Mouse (Mus musculus): ENCODE data around the gene Mmgt2. TPM values are rescaled to one million over a fixed set of nuclear protein-coding genes. Genes with fewer than 3 reads are reported as not detected.

Gene Mmgt2
- polyA plus RNA-seq, 1 experiment from 2014 or later, result 61.9 TPM

DNA sequence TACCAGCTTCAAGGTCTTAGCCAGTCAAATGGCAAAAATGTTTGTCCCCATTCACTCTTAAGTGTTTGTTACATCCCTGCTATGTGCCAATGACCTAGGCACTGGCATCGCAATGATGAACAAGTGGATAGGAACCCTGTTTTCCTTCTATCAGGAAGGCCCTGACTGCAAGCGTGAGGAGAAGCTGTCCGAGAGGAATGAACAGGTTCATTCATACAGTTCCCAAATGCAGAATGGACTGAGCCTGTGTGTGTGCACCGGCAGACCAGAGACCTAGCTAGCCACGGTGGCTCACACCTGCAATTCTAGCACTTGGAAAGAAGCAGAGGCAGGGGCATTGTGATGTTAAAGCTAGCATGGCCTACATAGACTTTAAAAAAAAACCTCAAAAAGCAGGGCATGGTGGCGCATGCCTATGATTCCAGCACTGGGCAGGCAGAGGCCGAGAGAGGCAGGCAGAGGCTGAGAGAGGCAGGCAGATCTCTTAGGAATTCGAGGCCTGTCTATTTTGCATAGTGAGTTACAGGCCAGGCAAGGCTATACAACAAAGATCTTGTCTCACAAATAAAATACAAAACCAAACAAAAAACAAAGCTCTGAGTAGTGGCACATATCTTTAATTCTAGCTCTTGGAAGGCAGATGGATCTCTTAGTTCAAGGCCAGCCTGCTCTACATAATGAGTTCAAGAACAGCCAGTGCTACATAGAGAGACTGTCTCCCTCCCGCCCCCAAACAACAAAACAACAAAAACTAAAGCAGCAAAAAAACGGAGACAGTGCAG lies 41.1 kb upstream of the Mmgt2 start:
- Histone ChIP-seq H3K27ac (peak overlapping the region; percentile 30; the same call in 1 of the 2 replicates), H3K27me3 (no peaks in the 10 kb centered on the region), H3K36me3 (peaks cover 59% of the 10 kb centered on the region), H3K4me3 (no peak overlapping the region), H3K9me3 (no peaks in the 10 kb centered on the region), H3K4me1 (peaks cover 32% of the 10 kb centered on the region), H3K9ac (no peak overlapping the region), H3K4me2 (no peak overlapping the region)
- 63% methylated on average over 10 of the region's 10 CpGs for WGBS
- no peak for ATAC-seq (ENCODE audit: insufficient number of reproducible peaks, low FRiP score, low TSS enrichment, low read depth)

DNA sequence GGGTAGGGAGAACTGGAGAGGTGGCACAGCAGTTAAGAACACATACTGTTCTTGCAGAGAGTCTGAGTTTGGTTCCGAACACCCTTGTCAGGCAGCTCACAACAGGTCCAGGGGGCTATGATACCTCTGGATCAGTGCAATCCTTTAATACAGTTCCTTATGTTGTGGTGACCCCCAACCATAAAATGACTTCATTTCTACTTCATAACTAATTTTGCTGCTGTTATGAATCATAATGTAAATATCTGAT lies 40.6 kb upstream of the Mmgt2 start:
- ATAC-seq (ENCODE audit: insufficient number of reproducible peaks, low FRiP score, low TSS enrichment, low read depth), result no peak
- H3K9me3 ChIP-seq, result no peaks in the 10 kb centered on the region
- H3K4me2 ChIP-seq, result no peak overlapping the region
- no peak overlapping the region for H3K27ac ChIP-seq
- 87% methylated on average over 1 of the region's 1 CpGs for WGBS
- H3K9ac ChIP-seq, result no peak overlapping the region
- H3K36me3 ChIP-seq, result peaks cover 59% of the 10 kb centered on the region
- peaks cover 32% of the 10 kb centered on the region for H3K4me1 ChIP-seq
- H3K4me3 ChIP-seq, result no peak overlapping the region
- H3K27me3 ChIP-seq, result no peaks in the 10 kb centered on the region

DNA sequence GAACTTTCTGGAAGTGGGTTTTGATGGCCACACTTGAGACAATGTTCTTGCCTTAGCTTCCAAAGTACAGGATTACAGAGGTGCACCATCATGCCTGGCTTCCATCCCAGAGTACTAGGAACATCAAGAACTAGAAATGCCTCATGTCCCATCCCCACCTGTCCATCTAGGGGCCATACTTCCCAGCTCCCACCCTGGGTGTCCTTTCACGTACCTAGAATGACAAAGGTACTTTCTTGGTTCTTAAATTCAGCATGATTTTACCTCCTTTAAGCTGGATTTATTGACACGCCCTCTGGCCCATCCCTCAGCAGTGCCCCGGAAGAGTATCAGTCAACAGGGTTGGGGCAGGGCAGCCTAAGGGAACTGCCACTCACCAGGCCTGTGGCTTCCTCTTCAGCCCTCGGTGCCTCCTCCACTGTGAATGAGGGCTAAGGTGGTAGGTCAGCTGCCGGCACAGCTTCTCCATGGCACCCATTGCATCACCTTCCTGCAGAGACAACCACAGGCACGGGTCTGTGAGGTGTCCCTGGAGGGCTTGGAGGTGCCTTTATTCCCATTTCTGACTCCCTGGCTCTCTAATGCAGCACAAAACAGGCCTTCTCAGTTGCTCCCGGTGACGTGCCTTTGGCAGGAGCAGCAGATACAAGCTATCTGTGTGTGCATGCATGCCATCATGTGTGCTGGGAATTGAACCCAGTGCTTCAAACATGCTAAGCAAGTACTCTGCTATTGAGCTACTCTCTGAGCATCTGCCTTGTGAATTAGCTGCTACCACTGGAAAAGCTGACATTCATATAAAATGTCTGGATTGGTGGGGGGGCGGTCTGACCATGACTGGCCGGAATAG lies 39.4 kb upstream of the Mmgt2 start:
- Histone ChIP-seq H3K4me2 (no peak overlapping the region), H3K9ac (no peak overlapping the region), H3K9me3 (no peaks in the 10 kb centered on the region), H3K4me1 (peaks cover 38% of the 10 kb centered on the region), H3K36me3 (peaks cover 57% of the 10 kb centered on the region), H3K4me3 (no peak overlapping the region), H3K27me3 (no peaks in the 10 kb centered on the region), H3K27ac (no peak overlapping the region)
- WGBS, result 69% methylated on average over 10 of the region's 10 CpGs
- no peak for ATAC-seq (ENCODE audit: insufficient number of reproducible peaks, low FRiP score, low TSS enrichment, low read depth)

DNA sequence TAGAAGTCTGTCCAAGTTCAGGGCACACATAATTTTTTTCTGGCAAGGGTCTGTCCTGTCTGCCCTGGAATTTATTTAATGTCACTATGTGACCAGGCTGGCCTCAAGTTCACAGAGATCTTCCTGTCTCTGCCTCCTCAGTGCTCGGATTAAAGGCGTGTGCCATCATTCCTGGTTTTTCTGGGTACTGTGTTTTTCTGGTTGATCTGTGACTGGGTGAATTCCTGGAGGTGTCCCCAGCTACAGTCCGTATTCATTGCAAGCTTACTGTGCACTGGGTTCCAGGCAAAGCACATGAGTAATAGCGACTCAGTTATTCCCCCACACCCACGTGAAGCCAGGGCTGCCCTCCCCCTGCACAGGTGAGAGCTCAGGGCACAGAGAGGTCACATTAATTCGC lies 38.2 kb upstream of the Mmgt2 start:
- no peak for ATAC-seq (ENCODE audit: insufficient number of reproducible peaks, low FRiP score, low TSS enrichment, low read depth)
- Histone ChIP-seq H3K9me3 (no peaks in the 10 kb centered on the region), H3K4me3 (no peak overlapping the region), H3K36me3 (peaks cover 44% of the 10 kb centered on the region), H3K9ac (no peak overlapping the region), H3K27ac (no peak overlapping the region), H3K27me3 (no peaks in the 10 kb centered on the region), H3K4me1 (peaks cover 30% of the 10 kb centered on the region), H3K4me2 (no peak overlapping the region)
- WGBS, result 79% methylated on average over 6 of the region's 6 CpGs

DNA sequence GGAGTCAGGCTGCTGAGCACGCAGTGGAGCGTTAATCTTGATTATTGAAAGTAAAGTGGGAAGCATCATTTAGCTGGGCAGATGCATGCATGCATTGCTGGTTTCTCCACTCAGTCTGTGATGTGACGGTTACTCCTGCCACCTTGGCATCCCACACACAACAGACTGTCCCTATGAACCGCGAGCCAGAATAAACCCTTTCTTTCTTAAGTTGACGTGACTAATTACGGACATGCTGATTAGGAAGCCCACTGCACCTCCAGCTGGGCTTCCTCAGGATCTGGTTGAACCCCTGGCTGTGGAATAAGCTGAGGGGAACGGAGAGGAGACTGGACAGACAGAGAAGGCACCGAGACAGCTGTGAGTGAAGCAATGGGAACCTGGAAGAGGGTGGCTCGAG lies 35.9 kb upstream of the Mmgt2 start:
- no peaks in the 10 kb centered on the region for H3K9me3 ChIP-seq
- H3K27ac ChIP-seq, result no peak overlapping the region
- no peak overlapping the region for H3K4me2 ChIP-seq
- no peak overlapping the region for H3K9ac ChIP-seq
- no peaks in the 10 kb centered on the region for H3K27me3 ChIP-seq
- H3K4me3 ChIP-seq, result no peak overlapping the region
- WGBS, result 87% methylated on average over 10 of the region's 10 CpGs
- peaks cover 13% of the 10 kb centered on the region for H3K4me1 ChIP-seq
- ATAC-seq (ENCODE audit: insufficient number of reproducible peaks, low FRiP score, low TSS enrichment, low read depth), result no peak
- H3K36me3 ChIP-seq, result peaks cover 35% of the 10 kb centered on the region

DNA sequence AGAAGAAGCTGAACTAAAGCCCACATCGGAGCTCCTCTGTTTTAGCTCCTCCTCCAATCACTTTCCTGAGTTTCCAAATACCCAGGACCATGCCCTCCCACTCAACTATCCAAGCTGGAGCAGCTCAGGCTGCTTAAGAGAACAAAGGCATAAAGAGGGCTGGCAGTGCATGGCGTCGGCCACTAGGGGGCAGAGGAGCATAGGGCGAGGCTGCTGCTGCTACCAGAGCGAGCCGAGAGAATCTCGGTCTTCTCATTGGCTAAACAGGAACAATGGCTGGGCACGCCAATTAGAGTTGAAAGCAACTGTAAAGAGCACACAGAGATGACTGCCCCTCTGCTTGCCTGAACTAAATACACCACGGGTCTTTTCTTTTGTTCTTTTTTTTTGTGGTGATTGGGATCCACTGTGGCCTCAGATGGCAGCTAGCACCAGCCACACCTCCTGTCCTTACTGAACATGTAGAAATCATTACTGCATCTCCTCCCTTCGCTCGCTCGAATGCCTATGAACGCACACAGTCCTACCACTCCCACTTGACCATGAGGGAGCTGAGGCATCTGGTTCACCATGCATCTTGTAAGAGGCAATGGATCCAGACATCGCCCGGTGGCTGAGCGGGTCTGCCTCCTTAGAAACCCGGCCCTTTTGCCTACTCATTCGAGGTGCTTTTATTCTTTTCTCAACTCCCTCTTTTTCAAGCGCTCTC lies 34.7 kb upstream of the Mmgt2 start:
- Histone ChIP-seq H3K27ac (peak overlapping the region; percentile 69), H3K9me3 (no peaks in the 10 kb centered on the region), H3K27me3 (no peaks in the 10 kb centered on the region), H3K4me3 (peak overlapping the region; percentile 19; the same call in 1 of the 2 replicates), H3K36me3 (peaks cover 30% of the 10 kb centered on the region), H3K4me1 (peaks cover 13% of the 10 kb centered on the region), H3K9ac (no peak overlapping the region), H3K4me2 (peak overlapping the region; percentile 34)
- peak; percentile 85 for ATAC-seq (ENCODE audit: insufficient number of reproducible peaks, low FRiP score, low TSS enrichment, low read depth)
- WGBS, result 15% methylated on average over 19 of the region's 19 CpGs

DNA sequence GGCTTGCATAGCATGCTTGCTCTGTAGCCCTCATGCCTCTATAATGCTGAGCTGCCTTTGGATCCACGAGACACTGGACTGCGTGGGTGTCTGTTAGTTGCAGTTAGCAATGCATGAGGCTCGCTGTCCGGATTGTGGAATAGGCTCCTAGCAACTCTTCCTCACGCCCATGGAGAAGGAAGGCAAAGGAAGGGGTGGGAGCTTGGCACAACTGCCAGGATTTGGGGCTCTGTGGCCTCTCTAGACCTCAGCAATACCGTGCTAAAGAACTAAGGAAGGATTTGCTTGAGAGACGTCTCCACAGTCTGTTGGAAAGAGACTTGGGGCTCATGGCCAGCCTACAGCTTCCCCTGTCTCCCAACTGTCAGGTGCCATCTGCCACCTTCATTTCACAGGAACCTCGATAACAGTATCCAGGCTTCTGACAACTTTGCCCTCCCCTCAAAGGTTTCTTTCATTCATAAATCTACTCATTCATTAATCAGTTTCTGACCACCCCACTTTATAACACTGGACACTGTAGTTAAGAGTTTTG lies 33.5 kb upstream of the Mmgt2 start:
- 81% methylated on average over 8 of the region's 8 CpGs for WGBS
- ATAC-seq (ENCODE audit: insufficient number of reproducible peaks, low FRiP score, low TSS enrichment, low read depth), result no peak
- Histone ChIP-seq H3K36me3 (peaks cover 30% of the 10 kb centered on the region), H3K4me3 (no peak overlapping the region), H3K4me1 (peaks cover 13% of the 10 kb centered on the region), H3K27me3 (no peaks in the 10 kb centered on the region), H3K9ac (no peak overlapping the region), H3K27ac (no peak overlapping the region), H3K9me3 (no peaks in the 10 kb centered on the region), H3K4me2 (no peak overlapping the region)

DNA sequence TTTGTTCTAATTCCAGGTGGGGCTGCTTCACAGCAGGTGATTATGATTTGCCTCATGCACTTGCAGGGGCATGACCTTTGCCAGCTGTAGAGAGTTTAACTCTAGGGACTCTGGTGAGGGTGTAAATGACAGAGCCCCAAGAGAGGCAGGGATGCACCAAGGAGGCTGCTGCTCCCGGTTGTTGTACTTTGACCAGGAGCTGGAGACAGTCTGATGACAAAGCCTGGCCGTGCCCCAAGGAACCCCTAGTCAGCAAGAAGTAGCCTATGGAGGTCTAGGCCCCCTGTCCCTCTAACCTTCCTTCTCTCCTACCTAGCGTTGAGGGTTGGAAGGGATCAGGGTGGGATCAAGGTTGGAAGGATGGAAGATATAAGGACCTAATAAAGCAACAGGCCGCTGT lies 33.0 kb upstream of the Mmgt2 start:
- Histone ChIP-seq H3K36me3 (peaks cover 31% of the 10 kb centered on the region), H3K9ac (no peak overlapping the region), H3K4me2 (no peak overlapping the region), H3K4me3 (no peak overlapping the region), H3K27ac (no peak overlapping the region), H3K4me1 (peaks cover 13% of the 10 kb centered on the region), H3K27me3 (no peaks in the 10 kb centered on the region), H3K9me3 (no peaks in the 10 kb centered on the region)
- ATAC-seq (ENCODE audit: insufficient number of reproducible peaks, low FRiP score, low TSS enrichment, low read depth), result no peak
- WGBS, result 87% methylated on average over 4 of the region's 4 CpGs

DNA sequence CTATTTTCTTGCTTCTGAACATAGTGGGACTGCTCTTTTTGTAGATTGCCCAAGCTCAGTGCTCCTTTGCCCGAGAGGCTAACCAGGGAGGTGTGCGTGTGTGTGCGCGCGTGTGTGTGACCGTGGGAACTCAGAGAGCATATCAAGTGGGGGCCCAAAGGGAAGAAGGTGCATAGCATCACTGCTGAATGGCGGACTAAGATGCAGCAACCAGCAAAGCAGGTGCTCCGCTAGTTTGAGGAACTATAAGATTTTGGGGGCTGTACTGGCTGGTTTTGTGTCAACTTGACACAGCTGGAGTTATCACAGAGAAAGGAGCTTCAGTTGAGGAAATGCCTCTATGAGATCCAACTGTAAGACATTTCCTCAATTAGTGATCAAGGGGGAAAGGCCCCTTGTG lies 27.4 kb upstream of the Mmgt2 start:
- Histone ChIP-seq H3K27me3 (no peaks in the 10 kb centered on the region), H3K36me3 (peaks cover 28% of the 10 kb centered on the region), H3K27ac (no peak overlapping the region), H3K9me3 (no peaks in the 10 kb centered on the region), H3K9ac (no peak overlapping the region), H3K4me3 (no peak overlapping the region), H3K4me2 (no peak overlapping the region), H3K4me1 (peaks cover 20% of the 10 kb centered on the region)
- 90% methylated on average over 8 of the region's 8 CpGs for WGBS
- no peak for ATAC-seq (ENCODE audit: insufficient number of reproducible peaks, low FRiP score, low TSS enrichment, low read depth)

DNA sequence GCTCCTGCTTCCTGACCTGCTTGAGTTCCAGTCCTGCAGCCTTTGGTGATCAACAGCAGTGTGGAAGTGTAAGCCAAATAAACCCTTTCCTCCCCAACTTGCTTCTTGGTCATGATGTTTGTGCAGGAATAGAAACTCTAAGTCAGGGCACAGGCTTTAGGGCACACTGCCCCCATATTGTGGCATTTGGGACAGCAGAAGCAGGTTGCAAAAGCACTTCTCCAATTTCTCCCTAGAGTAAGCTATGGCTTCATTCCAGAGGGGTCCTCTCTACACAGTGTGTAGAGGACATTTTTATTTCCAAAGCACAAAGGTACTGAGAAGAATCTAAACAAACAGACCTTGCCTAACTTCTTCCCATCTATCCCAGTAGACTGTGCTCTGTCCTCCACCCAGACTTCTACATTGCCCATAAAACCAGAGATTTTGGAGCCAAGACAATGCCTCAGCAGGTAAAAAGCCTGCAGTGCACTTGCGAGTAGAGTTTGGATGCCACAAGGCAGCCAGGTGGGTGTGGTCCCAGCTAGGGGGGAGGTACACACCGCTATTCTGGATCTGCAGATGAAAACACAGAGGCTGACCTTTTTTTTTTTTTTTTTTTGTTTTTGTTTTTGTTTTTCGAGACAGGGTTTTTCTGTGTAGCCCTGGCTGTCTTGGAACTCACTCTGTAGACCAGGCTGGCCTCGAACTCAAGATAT lies 26.7 kb upstream of the Mmgt2 start:
- Histone ChIP-seq H3K27me3 (no peaks in the 10 kb centered on the region), H3K9ac (no peak overlapping the region), H3K4me2 (no peak overlapping the region), H3K27ac (no peak overlapping the region), H3K4me1 (peaks cover 20% of the 10 kb centered on the region), H3K9me3 (no peaks in the 10 kb centered on the region), H3K36me3 (peaks cover 27% of the 10 kb centered on the region), H3K4me3 (no peak overlapping the region)
- no peak for ATAC-seq (ENCODE audit: insufficient number of reproducible peaks, low FRiP score, low TSS enrichment, low read depth)
- WGBS, result 75% methylated on average over 4 of the region's 4 CpGs

DNA sequence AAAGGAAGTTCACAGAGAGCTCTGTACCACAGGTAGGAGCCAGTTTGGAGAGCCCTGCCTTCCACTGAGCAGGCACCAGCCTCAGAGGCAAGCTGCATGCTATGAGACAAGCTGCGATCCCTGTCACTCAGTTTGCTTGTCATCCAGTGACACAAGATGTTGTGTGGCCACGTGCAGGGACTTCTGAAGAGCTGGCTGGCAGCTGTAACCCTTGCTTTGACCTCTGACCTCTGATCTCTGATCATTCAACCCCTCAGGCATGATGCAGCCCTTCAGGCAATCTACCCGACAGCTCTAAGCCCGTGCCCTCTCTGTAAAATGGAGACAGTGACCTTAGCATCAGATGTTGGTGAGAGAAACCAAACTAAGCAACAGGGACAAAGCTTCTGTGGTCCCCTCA lies 25.6 kb upstream of the Mmgt2 start:
- Histone ChIP-seq H3K9ac (no peak overlapping the region), H3K4me2 (no peak overlapping the region), H3K27me3 (no peaks in the 10 kb centered on the region), H3K4me3 (no peak overlapping the region), H3K36me3 (peaks cover 16% of the 10 kb centered on the region), H3K9me3 (no peaks in the 10 kb centered on the region), H3K27ac (no peak overlapping the region), H3K4me1 (peaks cover 22% of the 10 kb centered on the region)
- 54% methylated on average over 4 of the region's 4 CpGs for WGBS
- no peak for ATAC-seq (ENCODE audit: insufficient number of reproducible peaks, low FRiP score, low TSS enrichment, low read depth)

Data from limb, embryonic 15.5 days (tissue).